Mouse (Mus musculus) adrenal gland, postnatal 10 days (tissue): Measurements from ENCODE around the gene Ptrhd1. TPM values are rescaled to one million over a fixed set of nuclear protein-coding genes. Genes with fewer than 3 reads are reported as not detected.
"Not testable (repeated sequence)": the region's sequence is repeated elsewhere in the genome, so short reads cannot be mapped to it uniquely, and the experiment has no call there.

Source experiments
- DNase-seq: peaks from one replicate; pipeline ENCODE4 v3.0.0; 2021; ENCODE audit warnings: mixed read lengths
- long read RNA-seq, 2 experiments: library from polyadenylated mRNA; stranded (forward); transcript quantifications; one replicate each; pipeline ENCODE4 v2.0.0; 2021
- total RNA-seq, 2 experiments: library from RNA; stranded (reverse); gene quantifications; 2 replicates each; pipeline ENCODE4 v1.2.3; 2021

Gene Ptrhd1
- total RNA-seq = 1 to 10 TPM; 6.4 to 7.0 TPM
- long read RNA-seq, experiment 1, transcript Ptrhd1-201 (2 exons, 3,840 nt) = major isoform, 22 of 27 reads
- long read RNA-seq, experiment 1, partial matches to known transcripts = 0 of 27 reads
- long read RNA-seq, experiment 1, other reads (novel, unspliced or antisense) = 5 of 27 reads
- long read RNA-seq, experiment 2, transcript Ptrhd1-201 (2 exons, 3,840 nt) = major isoform, 28 of 31 reads
- long read RNA-seq, experiment 2, partial matches to known transcripts = 2 of 31 reads
- long read RNA-seq, experiment 2, other reads (novel, unspliced or antisense) = 1 of 31 reads

DNA sequence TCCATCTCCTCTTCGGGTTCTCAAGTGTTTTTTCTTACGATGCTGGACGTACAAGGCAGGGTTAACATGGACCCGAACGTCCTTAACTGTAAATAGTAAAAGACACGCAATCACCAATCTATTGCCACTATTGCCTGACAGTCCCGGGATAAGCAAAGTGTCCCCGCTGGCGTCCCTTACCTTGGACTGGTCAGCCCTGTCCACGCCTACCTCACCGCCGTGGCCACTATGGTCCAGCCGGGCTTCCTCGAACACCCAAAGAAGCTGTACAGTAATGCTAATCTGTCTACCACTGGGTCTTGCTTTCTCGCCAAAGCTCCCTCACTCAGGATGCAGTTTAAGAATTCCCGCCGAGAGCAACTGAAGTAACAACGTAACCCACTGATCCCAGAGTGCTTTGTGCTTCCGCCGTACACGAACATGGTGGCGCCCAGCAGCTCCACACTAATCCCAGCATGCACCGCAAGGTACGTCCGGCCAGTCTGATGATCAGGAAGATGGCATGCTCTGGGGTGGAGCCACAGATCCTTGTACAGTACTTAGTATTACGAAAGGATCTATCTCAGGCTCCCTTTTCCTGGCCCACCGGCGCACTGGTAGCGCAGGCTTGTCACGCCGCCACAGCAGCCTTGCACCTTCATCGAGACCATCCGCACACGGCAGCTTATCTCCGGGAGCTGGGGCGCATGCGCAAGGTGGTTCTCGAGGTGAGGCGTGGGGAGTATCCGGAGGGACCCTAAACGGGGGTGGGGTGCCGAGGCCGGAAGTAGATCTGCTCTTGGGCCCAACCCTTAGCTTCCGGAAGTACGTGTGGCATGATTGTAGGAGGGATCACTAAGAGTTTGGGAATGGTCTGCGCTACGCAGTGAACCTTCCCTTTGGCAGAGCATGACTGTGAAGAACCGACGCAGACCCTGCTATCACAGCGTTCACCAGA is at the start of gene Ptrhd1, which contains the start of gene Cenpo:
Gene Ptrhd1, plus strand, starts transcription at position 456 of the 937 bp plus-strand sequence.
Gene Cenpo, minus strand, starts transcription at position 723 of the 937 bp plus-strand sequence.
- DNase-seq = peak; percentile 94

DNA sequence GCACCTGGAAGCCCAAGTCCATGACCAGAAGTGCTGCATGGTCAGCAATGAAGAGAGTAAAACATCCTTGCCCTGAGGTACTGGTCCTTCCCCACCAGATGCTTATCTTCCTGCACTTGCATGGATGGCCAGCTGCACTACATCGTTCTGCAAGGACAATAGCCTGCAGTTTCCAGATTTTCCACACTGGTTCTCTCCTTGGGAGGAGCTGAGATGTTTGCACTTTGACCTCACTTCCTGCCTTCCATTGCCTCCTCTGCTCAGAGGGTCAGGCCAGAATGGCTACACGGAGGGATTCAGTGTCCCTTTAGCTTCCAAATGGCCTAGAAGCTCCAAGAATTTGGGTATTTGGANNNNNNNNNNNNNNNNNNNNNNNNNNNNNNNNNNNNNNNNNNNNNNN is 49.2 kb upstream of the Ptrhd1 start:
- no peak for DNase-seq

DNA sequence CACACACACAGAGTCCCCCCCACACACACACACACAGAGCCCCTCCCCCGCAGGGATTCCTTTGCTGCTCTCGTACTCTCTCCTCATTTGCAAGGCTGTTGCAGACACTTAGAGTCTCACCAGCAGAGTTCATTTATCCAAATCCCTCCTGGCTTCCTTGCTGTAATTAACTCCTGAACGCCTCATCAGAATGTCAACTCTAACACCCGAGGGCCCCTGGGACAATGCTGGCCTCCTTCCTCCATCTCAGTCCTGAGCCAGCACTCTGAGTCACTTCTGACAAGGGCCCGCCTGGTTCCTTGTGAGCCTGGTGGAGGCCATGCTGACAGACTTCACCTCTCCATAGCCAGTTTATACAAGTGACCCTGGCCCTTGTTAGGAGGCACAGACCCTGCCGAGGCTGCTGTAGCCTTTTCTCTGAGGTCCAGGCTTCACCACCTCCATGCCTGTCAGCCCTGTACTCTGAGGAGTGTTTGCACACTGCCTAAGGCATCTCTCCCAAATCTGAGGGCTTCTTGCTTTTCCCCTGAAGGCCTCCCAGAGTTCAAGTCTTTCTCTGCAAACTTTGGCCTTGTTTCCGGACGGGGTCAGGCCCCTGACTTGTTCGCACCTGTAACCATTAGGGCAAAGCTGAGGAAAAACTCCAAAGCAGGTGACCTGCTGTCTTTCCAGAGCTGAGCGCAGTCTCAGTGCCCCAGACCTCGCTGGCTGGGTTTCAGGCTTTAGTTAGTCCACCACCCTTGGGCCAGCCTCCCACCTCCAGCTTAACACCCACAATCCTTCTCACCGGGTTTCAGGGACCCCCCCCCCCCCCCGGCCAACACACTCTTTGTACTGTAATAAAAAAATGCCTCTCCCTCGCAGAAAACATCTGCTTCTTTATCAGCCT is 45.4 kb upstream of the Ptrhd1 start:
- peak; percentile 85 for DNase-seq

DNA sequence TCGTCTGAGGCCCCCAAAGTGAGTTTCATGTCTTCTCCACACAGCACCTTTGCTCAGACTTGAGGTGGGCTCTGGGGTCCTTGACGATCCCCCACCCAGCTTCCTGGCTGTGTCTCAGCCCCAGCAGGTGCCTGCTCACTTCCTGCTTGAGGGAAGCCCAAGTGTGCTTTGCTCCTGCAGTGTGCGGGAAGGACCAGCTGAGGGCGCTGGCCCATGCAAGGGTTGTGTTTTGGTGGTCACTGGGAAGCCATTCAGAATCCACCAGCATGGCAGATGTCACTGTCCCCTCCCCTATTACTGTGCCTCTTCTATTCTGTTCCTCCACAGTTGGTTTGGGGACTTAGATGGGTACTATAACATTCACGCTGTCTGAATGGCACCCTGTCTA is 44.8 kb upstream of the Ptrhd1 start:
- DNase-seq = no peak

DNA sequence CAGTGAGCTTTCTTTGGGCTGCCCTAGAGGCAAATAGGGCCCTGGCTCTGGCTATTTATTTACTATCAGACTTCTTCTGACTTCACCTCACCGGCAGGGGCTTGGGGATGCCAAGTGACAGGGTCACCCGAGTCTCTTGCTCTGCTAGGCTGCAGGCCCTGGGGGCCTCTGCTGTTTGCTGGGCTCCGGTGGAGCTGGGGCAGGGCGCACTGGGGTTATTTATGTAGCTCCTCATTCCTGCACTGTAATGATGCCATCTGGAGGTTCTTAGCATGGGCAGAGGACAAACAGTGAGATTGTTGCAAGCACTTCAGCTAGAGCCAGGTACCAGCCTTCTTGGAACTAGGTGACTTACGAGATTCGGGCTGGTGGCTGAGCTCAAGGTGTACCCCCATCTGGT is 41.3 kb upstream of the Ptrhd1 start:
- no peak for DNase-seq

DNA sequence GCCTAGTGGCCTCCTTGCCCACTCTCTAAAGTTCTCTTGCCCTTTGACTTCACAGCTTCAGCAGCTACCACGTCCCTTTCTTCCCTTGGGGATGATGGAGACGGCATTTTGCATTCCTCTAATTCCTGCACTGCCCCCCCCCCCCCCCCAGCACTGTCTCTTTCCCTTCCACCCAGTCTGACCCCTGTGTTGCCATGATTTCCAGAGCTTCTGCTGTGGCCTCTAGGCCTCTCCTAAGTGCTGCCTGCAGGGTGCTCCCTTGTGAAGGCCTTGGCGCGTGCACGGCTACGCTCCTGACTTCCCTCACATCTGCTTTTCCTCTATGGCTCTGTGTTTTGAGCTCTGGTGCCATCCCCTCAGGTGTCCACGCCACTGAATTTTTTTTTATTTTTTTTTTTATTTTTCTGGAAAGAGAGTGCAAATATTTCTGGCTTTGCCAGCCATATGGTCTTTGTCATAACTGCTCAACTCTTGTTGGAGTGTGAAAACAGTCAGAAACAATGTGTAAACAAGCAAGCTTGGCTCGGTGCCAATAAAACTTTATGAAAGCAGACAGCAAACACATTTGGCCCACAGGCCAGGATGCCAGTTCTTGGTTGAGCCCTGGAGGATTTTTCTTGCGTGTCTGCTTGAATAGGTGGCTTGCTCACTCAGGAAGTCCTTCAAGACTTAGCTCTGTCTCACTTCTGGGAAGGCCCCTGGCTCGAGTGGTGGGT is 40.6 kb upstream of the Ptrhd1 start:
- no peak for DNase-seq

DNA sequence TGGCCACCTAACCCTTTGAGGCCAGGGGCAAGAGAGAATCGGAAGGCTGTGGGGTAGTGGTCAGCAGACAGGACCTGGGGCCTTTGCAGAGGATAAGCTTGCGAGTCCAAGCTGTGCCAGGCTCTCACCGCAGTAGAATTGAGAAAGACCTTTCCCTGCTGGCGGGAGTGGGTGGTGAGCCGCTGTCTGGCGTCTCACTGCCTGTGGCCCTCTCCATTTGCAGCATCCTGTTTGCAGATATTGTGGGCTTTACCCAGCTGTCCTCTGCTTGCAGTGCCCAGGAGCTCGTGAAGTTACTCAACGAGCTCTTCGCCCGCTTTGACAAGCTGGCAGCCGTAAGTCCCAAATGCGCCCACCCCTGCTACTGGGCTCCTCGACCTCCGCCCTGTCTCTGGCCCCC is 39.2 kb upstream of the Ptrhd1 start:
- DNase-seq = no peak

DNA sequence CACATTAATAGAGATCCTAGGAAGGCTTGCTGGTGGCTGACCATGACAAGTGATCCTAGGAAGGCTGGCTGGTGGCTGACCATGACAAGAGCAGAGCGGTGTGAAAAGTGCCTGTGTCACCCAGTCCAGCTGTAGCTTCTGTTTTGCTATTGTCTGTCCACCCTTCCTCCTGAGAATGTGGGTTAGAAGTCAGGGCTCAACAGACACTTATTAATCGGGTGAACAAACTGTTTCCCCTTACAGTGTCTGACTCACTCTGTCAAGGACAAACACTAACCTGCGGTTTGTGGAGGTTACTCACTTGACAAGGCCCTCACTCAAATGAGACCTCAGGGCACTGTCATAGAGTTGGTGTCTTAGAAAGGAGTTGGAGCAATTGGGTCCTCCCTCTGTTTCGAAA is 35.1 kb upstream of the Ptrhd1 start:
- DNase-seq = no peak

DNA sequence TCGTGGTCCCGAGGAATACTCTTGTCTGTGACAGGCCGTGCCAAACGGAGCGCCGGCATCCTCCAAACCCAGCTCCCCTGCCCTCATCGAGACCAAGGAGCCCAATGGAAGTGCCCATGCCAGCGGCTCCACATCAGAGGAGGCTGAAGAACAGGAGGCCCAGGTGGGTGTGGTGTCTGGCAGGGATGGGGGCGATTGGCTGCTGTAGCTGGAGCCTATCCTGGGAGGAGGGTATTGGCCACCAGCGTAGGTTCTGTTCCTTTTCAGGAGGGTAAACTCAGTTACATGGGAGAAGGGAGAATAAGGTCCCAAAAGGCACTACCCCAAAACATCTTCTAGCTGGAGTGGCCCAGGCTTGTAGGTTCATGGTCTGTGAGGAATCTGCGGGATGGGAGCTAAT is 34.6 kb upstream of the Ptrhd1 start:
- DNase-seq = no peak

DNA sequence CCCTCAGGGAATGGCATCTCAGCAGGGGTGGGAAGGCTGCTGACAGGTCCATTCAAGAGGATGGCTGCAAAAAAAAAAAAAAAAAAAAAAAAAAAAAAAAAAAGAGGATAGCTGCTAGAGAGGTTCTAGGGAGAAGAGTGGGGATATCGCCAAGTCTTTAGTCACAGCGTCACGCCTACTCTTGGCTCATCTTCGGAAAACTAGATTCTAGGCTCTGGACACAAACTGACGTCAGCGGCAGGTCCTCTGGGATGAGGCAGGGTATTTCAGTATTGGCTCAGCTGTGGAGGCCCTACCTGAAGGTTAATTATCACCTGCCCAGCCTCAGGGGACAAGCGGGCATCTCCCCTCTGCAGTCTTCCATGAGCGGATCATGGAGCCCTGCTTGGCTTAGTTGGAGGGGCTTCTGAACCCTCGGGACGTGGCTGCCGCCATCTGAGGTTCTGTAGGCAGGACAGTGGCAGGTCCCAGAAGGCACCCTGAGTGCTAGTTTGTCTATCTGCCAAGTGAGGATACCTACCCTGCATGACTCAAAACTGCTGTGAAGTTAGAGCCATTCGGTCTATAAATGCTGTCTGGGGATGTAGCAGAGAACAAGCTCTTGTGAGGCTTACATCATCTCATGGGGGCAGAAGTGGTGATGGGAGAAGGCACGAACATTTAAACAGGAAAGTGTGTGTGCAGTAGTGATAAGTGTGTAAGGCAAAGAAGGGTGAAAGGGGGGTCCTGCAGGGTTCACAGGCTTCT is 32.2 kb upstream of the Ptrhd1 start:
- peak; percentile 58 for DNase-seq

DNA sequence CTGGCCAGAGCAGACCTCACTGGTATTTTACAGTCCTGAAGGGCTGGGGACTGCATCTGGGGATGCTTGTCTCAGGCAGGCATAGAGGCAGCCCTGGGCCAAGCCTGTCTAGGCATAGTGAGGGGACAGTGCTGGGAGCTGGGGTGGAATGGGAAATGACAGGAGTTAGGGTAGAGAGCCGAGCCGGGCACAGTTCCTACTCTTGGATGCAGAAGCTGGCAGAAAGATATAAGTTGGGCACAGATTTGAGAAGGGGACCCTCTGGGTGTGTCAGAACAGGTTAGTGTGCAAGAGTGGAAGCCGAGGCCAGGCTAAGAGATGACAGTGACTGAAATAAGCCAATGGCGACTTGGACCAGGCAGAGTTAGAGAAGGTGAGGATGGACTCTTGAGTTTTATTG is 31.6 kb upstream of the Ptrhd1 start:
- DNase-seq = no peak

DNA sequence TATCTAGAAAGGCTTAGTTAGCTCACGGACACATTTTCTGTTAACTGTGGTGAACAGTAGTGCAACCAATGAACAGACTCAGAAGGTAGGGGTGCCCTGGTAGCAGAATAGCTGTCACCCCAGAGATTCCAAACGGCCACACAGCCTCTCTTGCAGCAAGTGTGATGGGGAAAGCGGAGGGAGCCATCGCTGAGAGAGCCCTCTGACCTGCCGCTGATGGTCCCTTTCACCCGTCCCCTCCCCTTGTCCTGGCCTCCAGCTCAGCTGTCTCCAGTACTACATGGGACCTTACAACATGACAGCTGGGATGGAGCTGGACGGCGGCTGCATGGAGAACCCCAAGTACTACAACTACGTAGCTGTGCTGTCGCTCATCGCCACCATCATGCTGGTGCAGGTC is 27.7 kb upstream of the Ptrhd1 start:
- DNase-seq = no peak

DNA sequence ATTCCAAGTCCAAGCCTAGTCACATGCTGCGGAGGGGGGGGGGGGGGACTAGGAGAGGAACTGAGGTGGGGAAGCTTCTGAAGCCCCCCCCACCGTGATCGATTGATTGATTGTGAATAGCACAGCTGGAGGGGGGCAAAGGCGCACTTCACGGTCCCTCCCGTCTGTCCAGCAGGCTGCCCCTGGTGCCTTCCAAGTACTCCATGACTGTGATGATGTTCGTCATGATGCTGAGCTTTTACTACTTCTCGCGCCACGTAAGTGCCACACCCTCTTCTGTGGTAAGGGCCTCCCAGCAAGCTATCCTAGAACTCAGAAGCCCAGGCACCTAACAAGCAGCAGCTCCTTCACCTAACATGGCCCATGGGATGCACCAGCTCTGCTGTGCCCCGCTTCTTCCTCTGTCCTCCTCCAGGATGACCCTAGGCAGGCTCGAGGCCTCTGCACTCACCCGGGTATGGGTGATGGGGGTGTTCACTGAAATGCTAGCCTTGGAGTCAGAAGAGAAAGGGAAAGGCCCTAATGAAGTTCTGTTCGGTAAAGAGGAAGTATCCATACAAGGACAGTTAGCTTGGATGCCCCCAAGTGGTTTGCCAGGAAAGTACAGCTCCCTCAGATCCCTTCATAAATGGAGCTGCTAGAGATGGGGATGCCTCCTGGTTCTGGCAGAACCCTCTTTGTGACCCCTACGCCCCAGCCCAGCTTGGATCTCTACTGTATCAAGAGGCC is 25.3 kb upstream of the Ptrhd1 start:
- DNase-seq = peak; percentile 72

DNA sequence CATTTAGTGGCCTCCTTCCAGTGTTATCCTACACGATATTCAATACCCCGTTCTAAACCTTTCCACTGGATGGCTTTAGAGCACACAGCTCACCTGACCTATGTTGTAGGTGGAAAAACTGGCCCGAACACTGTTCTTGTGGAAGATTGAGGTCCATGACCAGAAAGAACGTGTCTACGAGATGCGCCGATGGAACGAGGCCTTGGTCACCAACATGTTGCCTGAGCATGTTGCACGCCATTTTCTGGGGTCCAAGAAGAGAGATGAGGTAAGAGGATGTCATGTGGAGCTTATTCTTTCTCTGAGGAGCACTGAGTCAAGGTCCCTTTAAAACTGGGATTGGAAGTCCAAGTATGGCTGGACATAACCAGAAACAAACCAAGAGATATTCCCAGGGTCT is 24.6 kb upstream of the Ptrhd1 start:
- no peak for DNase-seq

DNA sequence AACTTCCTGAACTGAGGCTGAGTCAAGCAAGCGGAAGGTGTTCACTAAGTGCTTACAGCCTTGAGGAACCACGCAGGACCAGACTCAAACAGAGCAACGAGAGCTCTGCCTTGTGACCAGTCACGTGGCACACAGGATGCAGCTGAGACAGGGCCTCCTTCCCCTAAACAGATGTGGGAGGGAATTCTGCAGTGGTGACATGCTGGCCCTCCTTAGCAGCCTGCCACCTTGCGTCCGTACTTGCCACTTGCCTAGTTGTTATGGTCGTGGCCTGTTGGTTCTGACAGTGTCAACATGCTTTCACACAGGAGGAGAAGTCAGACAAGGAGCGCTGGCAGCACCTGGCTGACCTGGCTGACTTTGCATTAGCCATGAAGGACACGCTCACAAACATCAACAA is 22.7 kb upstream of the Ptrhd1 start:
- no peak for DNase-seq

DNA sequence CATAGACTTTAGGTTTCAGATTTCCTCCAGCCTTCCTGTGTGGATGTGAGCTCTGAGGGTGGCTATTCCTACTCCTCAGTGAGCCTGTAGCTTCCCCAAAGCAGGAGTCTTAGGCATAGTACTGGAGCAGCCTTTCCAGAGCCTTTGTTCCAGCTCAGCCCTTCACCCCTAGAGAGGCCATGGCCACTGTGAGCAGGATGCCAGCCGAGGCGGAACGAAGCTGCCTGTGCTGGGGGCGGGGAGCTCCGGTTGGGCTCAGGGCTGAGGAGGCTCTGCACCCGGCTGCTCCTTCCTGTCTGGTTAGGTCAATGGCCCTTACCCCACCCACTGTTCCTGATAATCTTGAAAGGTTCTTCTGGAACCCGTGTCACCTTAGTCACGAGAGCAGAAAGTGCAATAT is 20.9 kb upstream of the Ptrhd1 start:
- DNase-seq = peak; percentile 70

DNA sequence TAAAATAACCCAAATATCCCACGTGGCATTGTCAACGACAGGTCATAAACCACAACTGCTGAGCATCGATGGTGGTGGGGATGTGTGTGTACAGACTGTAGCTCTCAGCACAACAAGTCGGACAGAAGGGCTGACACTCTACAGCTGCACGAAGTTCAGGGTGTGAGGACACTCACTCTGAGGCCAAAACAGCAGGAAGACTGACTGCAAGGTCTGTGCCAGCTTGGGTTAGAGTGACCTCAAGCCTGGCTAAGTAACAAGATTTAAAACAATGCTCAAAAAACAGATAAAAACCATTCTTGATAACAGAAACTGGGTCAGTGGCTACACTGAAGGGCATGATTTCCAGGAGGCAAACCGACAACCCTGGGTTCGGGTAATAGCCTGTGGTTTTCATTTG is 3.7 kb upstream of the Ptrhd1 start:
- DNase-seq = no peak

DNA sequence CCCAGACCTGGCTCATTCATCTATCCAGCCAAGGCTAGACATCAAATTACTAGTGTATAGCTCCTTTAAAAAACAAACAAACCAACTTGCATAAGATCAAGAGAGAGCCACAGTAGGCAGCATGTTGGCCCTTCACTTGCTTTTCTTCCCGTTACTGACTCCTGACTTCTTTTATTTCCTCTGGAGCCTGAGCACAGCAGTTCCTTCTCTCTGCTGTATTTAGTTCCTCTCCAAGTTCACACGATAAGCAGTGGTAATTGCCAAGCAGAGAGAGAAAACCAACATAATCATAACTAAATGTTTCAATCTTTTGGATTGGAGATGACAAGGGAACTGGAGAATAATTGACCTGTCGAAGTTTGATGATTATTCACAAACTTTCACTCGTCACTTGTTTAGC is 1.1 kb upstream of the Ptrhd1 start:
- no peak for DNase-seq

DNA sequence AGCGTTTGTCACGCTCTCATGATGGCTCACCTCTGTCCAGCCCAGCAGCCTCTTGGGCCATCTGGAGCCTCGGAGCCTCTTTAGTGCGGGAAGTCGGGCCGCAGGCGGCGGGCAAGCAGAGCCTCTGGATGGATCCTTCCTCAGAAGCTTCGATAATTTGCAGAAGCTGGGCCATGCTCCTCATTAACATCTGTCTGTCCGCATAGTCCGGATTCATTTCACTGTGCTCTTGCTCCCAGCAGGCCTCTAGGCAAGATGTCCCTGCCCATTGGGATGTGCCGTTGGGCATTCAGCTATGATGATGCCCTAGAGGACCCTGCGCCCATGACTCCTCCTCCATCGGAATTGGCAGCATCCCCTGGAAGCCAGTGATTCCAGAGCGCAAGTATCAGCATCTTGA is 3.7 kb downstream of the Ptrhd1 start:
- DNase-seq = no peak

DNA sequence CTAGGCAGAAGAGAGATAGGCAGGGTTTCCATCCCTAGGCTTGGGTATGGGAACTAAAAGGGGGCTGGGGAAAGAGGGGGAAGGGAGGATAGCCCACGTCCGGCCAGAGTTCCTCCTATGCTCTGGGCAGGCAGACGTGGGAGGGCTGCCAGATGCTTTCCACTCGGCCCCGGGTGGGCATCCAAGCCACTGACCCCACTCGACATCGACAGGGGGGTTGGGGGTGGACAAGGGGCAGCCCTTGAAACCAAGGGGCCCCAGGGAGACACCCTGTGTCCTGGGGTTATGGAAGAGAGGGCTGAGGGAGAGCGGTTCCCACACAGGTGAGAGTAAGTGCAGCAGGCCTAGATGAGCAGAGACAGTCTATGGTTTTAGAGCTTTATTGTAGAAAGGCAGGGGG is 6.5 kb downstream of the Ptrhd1 start:
- DNase-seq = not testable (repeated sequence)
